ENCODE assay signal across 8 mouse cellular contexts in the genomic region with DNA sequence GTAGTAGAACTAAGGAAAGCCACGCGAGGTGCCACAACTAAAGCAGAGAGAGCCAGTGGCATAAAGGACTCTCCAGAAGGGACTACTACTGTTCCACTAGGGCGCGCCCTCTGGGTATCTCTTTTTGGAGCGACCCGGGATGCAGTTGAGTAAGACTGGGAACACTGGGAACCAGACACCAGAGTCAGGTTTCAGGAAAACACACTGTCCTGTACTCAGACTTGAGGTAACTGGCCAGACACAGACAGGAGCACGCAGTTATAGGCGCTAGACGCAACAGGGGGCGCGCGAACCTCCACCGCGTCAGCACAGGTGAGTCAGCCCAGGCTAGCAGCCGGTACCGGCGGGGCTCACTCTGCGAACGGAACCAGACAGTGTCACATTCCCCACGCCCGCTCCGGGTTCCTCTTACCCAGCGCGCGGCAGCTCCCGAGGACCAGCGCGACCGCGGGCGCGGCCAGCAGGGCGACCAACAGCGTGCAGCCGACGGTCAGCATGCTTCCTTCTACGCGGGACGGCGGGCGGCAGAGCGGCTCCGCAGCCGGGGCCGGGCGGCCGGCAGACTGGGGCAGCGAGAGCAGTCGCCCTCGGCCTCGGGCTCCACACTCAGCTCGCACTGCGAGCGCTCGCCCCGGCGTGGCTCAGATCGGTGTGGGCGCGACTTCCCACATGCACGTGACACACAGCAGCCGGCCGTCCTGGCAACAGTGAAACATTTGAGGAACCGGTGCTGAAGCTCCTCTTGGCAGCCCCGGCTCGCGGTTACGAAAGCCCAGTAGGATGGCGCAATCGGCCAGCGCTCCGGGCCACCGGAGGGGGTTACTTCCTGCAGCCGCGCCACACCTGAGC. TPM values are rescaled to one million over a fixed set of nuclear protein-coding genes. Genes with fewer than 3 reads are reported as not detected.
DNase-seq lines count a peak whose midpoint lies in the region; ATAC-seq and TF ChIP-seq lines count a peak whose summit lies in the region.

A gene (minus strand): TSS at position 654 of the 849 bp plus-strand sequence.

- peak; percentile 79 for DNase-seq in T-cell, adult 2 months (ENCODE audit: low spot score)
- peak; percentile 57 to 64 for DNase-seq in cerebellum, postnatal 36 days
- DNase-seq in gastrocnemius, adult 8-10 months (ENCODE audit: low spot score in 2 of 2) = peak; percentile 89 to 92
- DNase-seq in hindbrain, postnatal 0 days (ENCODE audit: low spot score) = peak; percentile 78
- DNase-seq in left cerebral cortex, adult 2 months (ENCODE audit: extremely low spot score in 1 of 2, low spot score in 2 of 2) = peak; percentile 69 to 72
- peak; percentile 32 for DNase-seq in retina, postnatal 7 days (ENCODE audit: low read depth, low spot score)
- peak; percentile 80 to 93 for DNase-seq in urinary bladder, adult 18-20 months (ENCODE audit: low spot score in 2 of 2)

- H3K9me3 ChIP-seq in hindbrain, postnatal 0 days (ENCODE audit: low read length) = no peaks in the 10 kb centered on the region

- H3K36me3 ChIP-seq in hindbrain, postnatal 0 days (ENCODE audit: insufficient read depth, low read length) = no peaks in the 10 kb centered on the region
- no peaks in the 10 kb centered on the region for H3K36me3 ChIP-seq in macrophage (ENCODE audit: inconsistent target)

- peaks cover 44% of the 10 kb centered on the region for H3K79me2 ChIP-seq in macrophage (ENCODE audit: inconsistent target)

- TF ChIP-seq CTCF in hindbrain, postnatal 0 days (IDR thresholded peaks at IDR 0.05; ENCODE audit: low read depth) = peak; percentile 46
- no peak; the same call in none of the 2 replicates for TF ChIP-seq CTCF in left cerebral cortex, adult 2 months (IDR thresholded peaks at IDR 0.05)

- peak within 1 kb of the TSS; percentile 40 for H3K9ac ChIP-seq in hindbrain, postnatal 0 days (replicated peaks; ENCODE audit: low read length)

- peak within 1 kb of the TSS; percentile 51 for H3K4me3 ChIP-seq in hindbrain, postnatal 0 days (ENCODE audit: low read length)
- peak within 1 kb of the TSS; percentile 57 for H3K4me3 ChIP-seq in left cerebral cortex, adult 2 months
- peak within 1 kb of the TSS; percentile 71 for H3K4me3 ChIP-seq in macrophage (ENCODE audit: inconsistent target)

- H3K27ac ChIP-seq in hindbrain, postnatal 0 days = no peak within 1 kb of the TSS; the same call in 1 of the 2 replicates
- H3K27ac ChIP-seq in left cerebral cortex, adult 2 months = peak within 1 kb of the TSS; percentile 74
- peak within 1 kb of the TSS; percentile 95 for H3K27ac ChIP-seq in macrophage

- peaks cover 11% of the 10 kb centered on the region; the same call in 1 of the 2 replicates for H3K4me1 ChIP-seq in hindbrain, postnatal 0 days (ENCODE audit: insufficient read depth, low read length)

- intact Hi-C loops in left cerebral cortex, adult 2 months (cut with DNase I) = no loop called here

- H3K27me3 ChIP-seq in hindbrain, postnatal 0 days (ENCODE audit: insufficient read depth, low read length) = no peaks in the 10 kb centered on the region

- peak; percentile 87 for ATAC-seq in hindbrain, postnatal 0 days

- peak within 1 kb of the TSS; percentile 93 for H3K4me2 ChIP-seq in hindbrain, postnatal 0 days (ENCODE audit: low read depth, low read length)

- WGBS in hindbrain, postnatal 0 days = 1% methylated on average over 74 of the region's 75 CpGs
- under 1% methylated on average over 68 of the region's 75 CpGs for WGBS in macrophage (ENCODE audit: missing documents)

RNA-seq across cellular contexts. Expression of the gene that starts here (rescaled TPM):
- total RNA-seq in gastrocnemius, adult 8-10 months (2022) = 10 to 100 TPM in 1 of 4 experiments, 1 to 10 TPM in 3; 1.6 to 11.5 (median 2.8) TPM
- total RNA-seq in hindbrain, postnatal 0 days (2014; rRNA removed) = 0.68 and 1.8 TPM in 2 replicates
- polyA plus RNA-seq in hindbrain, postnatal 0 days (2015; fragmentation: Nextera tagmentation; extraction: Ambion mirVana) = 2.1 and 2.4 TPM in 2 replicates
- total RNA-seq in left cerebral cortex, adult 2 months (2021) = 1 to 10 TPM; 3.7 to 4.4 TPM
- total RNA-seq in macrophage (2018; cell fraction: chromatin; rRNA removed) = 10 to 100 TPM in 21 of 26 experiments, 1 to 10 TPM in 5; 1.8 to 69.3 (median 37.4) TPM
- total RNA-seq in macrophage (2018; cell fraction: cytosol; rRNA removed) = 10 to 100 TPM in 25 of 26 experiments, 1 to 10 TPM in 1; 9.7 to 75.5 (median 34.8) TPM
- 100 to 1,000 TPM in 2 of 26 experiments, 10 to 100 TPM in 24; 11.0 to 113 (median 57.1) TPM for total RNA-seq in macrophage (2018; cell fraction: nucleus; rRNA removed)
- 19.4 to 52.9 TPM (median 29.9 TPM) in 3 replicates for polyA plus RNA-seq in macrophage (2018)

Comparison
In these comparisons a context has a peak if more than half of its experiments do, and no peak if none do; other contexts are left out.
1. DNase-seq: peak in every context shown above with its lines; median percentile 90 in gastrocnemius, adult 8-10 months; 86 in urinary bladder, adult 18-20 months; 79 in T-cell, adult 2 months; 78 in hindbrain, postnatal 0 days; 70 in left cerebral cortex, adult 2 months; 60 in cerebellum, postnatal 36 days; 32 in retina, postnatal 7 days.